Mouse (Mus musculus) CH12.LX (cell line): ENCODE measurements at regions not wholly inside any gene's neighbourhood (a gene's known extent, or its start where the extent isn't known, plus 50 kb on each side); places are given as distances from the start of the nearest gene placed in this dataset.

Source experiments
- DNase-seq: peaks from one replicate; pipeline ENCODE4 v3.0.0-alpha.2; 2013; ENCODE audit errors: extremely low read depth
- H3K27ac ChIP-seq: 2 replicates; pipeline ENCODE4 v1.5.1; 2012; ENCODE audit warnings: low read depth, mild to moderate bottlenecking, control low read depth, moderate library complexity; ENCODE audit not compliant: insufficient read depth
- H3K27me3 ChIP-seq: replicated peaks from 2 replicates; pipeline ENCODE3; 2012; ENCODE audit warnings: inconsistent platforms
- H3K36me3 ChIP-seq, 2 experiments: replicated peaks in 1 of 2; 2 replicates each; pipeline versions ENCODE3 to v1.6.1; 2012; ENCODE audit warnings: inconsistent platforms in 1 of 2, low read length in 1 of 2, mild to moderate bottlenecking in 1 of 2, mixed read lengths in 1 of 2, moderate library complexity in 1 of 2; ENCODE audit not compliant: control insufficient read depth in 1 of 2, insufficient read depth in 1 of 2
- H3K4me1 ChIP-seq, 2 experiments: 2 replicates each; pipeline ENCODE4 v1.6.1; 2012; ENCODE audit warnings: inconsistent platforms in 1 of 2, moderate library complexity in 1 of 2; ENCODE audit not compliant: insufficient read depth in 2 of 2, control insufficient read depth in 1 of 2
- H3K4me2 ChIP-seq: 2 replicates; pipeline ENCODE4 v1.6.1; 2012; ENCODE audit warnings: low read depth, mild to moderate bottlenecking, control low read depth; ENCODE audit not compliant: poor library complexity, insufficient read depth, severe bottlenecking
- H3K4me3 ChIP-seq, 3 experiments: fragments of 150-350 bp in 1 of 3; sonication (generic) in 1 of 3; replicated peaks in 1 of 3; 2 replicates each; pipeline versions ENCODE3 to v1.5.1; 2011 to 2012; ENCODE audit warnings: low read depth in 2 of 3, low read length in 2 of 3, mild to moderate bottlenecking in 2 of 3, moderate library complexity in 2 of 3, control low read depth in 1 of 3, improper control_type of control experiment in 1 of 3, inconsistent platforms in 1 of 3, mixed read lengths in 1 of 3; ENCODE audit not compliant: poor library complexity in 1 of 3
- H3K79me2 ChIP-seq: replicated peaks from 2 replicates; pipeline ENCODE4 v1.6.1; 2012; ENCODE audit warnings: mild to moderate bottlenecking, moderate library complexity; ENCODE audit not compliant: control insufficient read depth, poor library complexity, insufficient read depth, severe bottlenecking; ENCODE audit errors: extremely low read depth
- H3K9ac ChIP-seq: 2 replicates; pipeline ENCODE4 v1.6.1; 2012; ENCODE audit warnings: low read depth, mild to moderate bottlenecking, control low read depth, moderate library complexity; ENCODE audit not compliant: insufficient read depth
- H3K9me3 ChIP-seq: replicated peaks from 2 replicates; pipeline ENCODE3; 2012; ENCODE audit warnings: low read length, inconsistent platforms, mixed read lengths
- ETS1 ChIP-seq: conservative IDR thresholded peaks from 2 replicates; pipeline ENCODE4 v1.6.1; 2012; ENCODE audit warnings: low read depth, mild to moderate bottlenecking, inconsistent platforms, low read length, improper control_type of control experiment, moderate library complexity
- KAT2A ChIP-seq: IDR thresholded peaks from 2 replicates; pipeline ENCODE4 v1.6.1; 2012; ENCODE audit warnings: low read length, improper control_type of control experiment, inconsistent platforms; ENCODE audit not compliant: insufficient replicate concordance
- MAFK ChIP-seq: IDR thresholded peaks from 2 replicates; pipeline ENCODE4 v1.6.1; 2011; ENCODE audit warnings: low read length, improper control_type of control experiment; ENCODE audit not compliant: insufficient replicate concordance
- MYC ChIP-seq: IDR thresholded peaks from 2 replicates; pipeline ENCODE4 v1.6.1; 2011; ENCODE audit warnings: low read depth, mild to moderate bottlenecking, improper control_type of control experiment, low read length
- PAX5 ChIP-seq: IDR thresholded peaks from 2 replicates; pipeline ENCODE4 v1.6.1; 2012; ENCODE audit warnings: low read length, inconsistent platforms, mixed read lengths
- RAD21 ChIP-seq: IDR thresholded peaks from 2 replicates; pipeline ENCODE4 v1.6.1; 2011; ENCODE audit warnings: low read depth, mild to moderate bottlenecking, low read length, improper control_type of control experiment, moderate library complexity
- SMC3 ChIP-seq: IDR thresholded peaks from 2 replicates; pipeline ENCODE4 v1.6.1; 2011; ENCODE audit warnings: low read depth, low read length, improper control_type of control experiment
- UBTF ChIP-seq: IDR thresholded peaks from 2 replicates; pipeline ENCODE4 v1.6.1; 2012; ENCODE audit warnings: low read depth, mild to moderate bottlenecking, inconsistent platforms, low read length, improper control_type of control experiment, moderate library complexity
- ZC3H11A ChIP-seq: IDR thresholded peaks from 2 replicates; pipeline ENCODE4 v1.6.1; 2012; ENCODE audit warnings: low read depth, mild to moderate bottlenecking, inconsistent platforms, low read length, improper control_type of control experiment
- ZMIZ1 ChIP-seq: IDR thresholded peaks from 2 replicates; pipeline ENCODE4 v1.6.1; 2012; ENCODE audit warnings: low read depth, mild to moderate bottlenecking, inconsistent platforms, low read length, improper control_type of control experiment
- dilution Hi-C: fragments of 300-500 bp; cut with MboI; formaldehyde crosslinking; loops from 2 replicates; pipeline ENCODE4 v1.14.3; 2020; ENCODE audit warnings: low sequenced_read_pairs; ENCODE audit not compliant: extremely low pct_unique_long_range_greater_than_20kb, extremely low pct_ligation_motif_present
- in situ Hi-C: fragments of 300-500 bp; cut with MboI; formaldehyde crosslinking; loops from 3 replicates; pipeline ENCODE4 v1.14.3; 2019; ENCODE audit warnings: low sequenced_read_pairs, low pct_ligation_motif_present, low pct_unique_long_range_greater_than_20kb, mixed read lengths

DNA sequence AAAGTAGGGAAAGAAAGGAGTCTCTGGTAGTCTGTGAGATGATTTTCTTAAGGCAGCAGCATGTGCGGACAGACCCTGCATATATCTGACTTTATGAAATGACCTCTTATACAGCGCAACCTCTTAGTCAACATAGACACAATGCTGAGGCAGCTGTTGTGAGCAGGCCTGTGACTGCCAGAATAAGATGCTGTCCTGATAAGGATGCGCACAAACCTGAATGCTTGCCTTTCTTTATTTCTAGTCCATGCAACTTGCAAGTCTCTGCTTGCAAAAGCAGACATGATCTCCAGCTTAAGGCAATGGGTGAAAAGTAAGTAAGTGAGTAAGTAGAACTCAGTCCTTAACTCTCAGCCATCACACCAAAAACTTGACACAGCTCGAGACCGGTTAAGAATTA is 92.0 kb upstream of the Cblb start:
- Histone ChIP-seq H3K4me2 (no peak overlapping the region), H3K9ac (no peak overlapping the region), H3K36me3 (no peaks in the 10 kb centered on the region), H3K27ac (no peak overlapping the region), H3K27me3 (no peaks in the 10 kb centered on the region), H3K4me3 (no peak overlapping the region), H3K9me3 (no peaks in the 10 kb centered on the region), H3K4me1 (peaks cover 0 to 11% of the 10 kb centered on the region in 2 experiments; a peak in 1 of 4 replicates), H3K79me2 (no peaks in the 10 kb centered on the region)
- in situ Hi-C loops: no loop called here
- dilution Hi-C loops: no loop called here
- TF ChIP-seq SMC3: no peak
- TF ChIP-seq PAX5: no peak
- no peak for TF ChIP-seq MAFK
- TF ChIP-seq MYC: no peak
- TF ChIP-seq KAT2A: no peak
- no peak for TF ChIP-seq ZMIZ1
- no peak for TF ChIP-seq ETS1
- TF ChIP-seq ZC3H11A: no peak
- DNase-seq: no peak

DNA sequence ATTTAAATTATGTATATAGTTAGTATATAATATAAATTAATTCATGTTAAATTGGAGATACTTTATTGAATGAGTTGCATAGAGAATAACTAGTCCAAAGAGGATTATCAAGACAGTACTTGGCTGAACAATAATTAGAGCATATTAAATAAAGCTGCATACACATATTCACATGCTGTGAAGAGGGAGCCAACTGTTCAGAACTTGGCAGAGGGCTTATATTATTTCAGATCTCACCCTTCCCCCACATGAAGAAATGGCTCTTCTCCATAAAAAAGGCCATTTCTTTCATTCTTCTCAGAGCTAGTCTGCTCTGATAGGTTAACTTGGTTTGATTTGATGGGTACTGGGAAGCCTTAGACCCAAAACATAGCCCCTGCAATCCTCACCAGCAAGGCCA is 90.5 kb upstream of the Cblb start:
- H3K4me2 ChIP-seq: no peak overlapping the region
- no peak for TF ChIP-seq RAD21
- TF ChIP-seq, all 38 proteins: peak for 0
- no peaks in the 10 kb centered on the region for H3K79me2 ChIP-seq
- no peaks in the 10 kb centered on the region for H3K27me3 ChIP-seq
- no peak overlapping the region for H3K9ac ChIP-seq
- no peaks in the 10 kb centered on the region for H3K36me3 ChIP-seq
- dilution Hi-C loops: no loop called here
- H3K27ac ChIP-seq: no peak overlapping the region
- in situ Hi-C loops: no loop called here
- H3K4me3 ChIP-seq: no peak overlapping the region
- H3K4me1 ChIP-seq: peaks cover 0 to 9% of the 10 kb centered on the region in 2 experiments; a peak in 1 of 4 replicates
- no peak for DNase-seq
- H3K9me3 ChIP-seq: no peaks in the 10 kb centered on the region

DNA sequence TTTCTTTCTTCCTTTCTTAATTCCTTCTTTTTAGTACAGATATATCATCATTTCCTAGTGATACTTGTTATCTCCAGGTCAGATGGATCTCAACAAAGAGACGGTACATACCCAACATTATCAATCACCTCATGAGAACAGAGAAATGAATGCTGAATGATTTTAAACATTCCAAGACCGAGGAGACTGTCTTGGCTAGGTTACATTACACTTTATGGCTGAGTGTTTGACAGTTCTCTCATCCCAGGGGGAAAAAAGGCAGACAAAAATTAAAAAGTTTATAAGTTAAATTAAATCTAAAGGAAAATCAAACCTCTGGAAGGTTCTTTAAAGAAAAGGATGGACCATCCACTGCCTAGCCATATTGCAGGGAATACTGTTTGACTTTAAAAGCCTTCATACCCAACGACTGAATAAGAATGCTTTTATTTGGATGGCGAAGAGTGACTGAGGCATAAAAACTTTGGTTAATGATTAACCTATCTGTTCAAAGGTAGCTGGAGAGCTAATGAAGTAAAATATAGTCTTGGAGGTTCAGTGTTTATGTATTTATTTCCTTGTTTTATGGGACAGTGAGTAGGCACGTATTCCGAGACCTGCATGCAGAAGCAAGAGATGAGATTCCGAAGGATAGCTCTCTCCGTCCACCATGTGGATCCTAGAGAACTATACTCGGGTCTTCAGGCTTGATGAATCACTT is 88.4 kb upstream of the Cblb start:
- TF ChIP-seq ETS1 (no peak), UBTF (no peak), ZMIZ1 (no peak)
- Histone ChIP-seq H3K4me3 (no peak overlapping the region), H3K27ac (no peak overlapping the region), H3K9me3 (no peaks in the 10 kb centered on the region), H3K4me2 (no peak overlapping the region), H3K27me3 (no peaks in the 10 kb centered on the region), H3K9ac (no peak overlapping the region), H3K4me1 (no peaks in the 10 kb centered on the region), H3K36me3 (no peaks in the 10 kb centered on the region), H3K79me2 (no peaks in the 10 kb centered on the region)
- dilution Hi-C loops (no loop called here), in situ Hi-C loops (no loop called here)
- DNase-seq: no peak
